Mouse (Mus musculus) adrenal gland, adult (tissue): ENCODE data around the gene Atp8b4.

Source experiments
- DNase-seq, 2 experiments: peaks; one replicate each; pipeline ENCODE4 v3.0.0; 2022 to 2023; ENCODE audit warnings: low spot score in 1 of 2; ENCODE audit not compliant: inconsistent age in 2 of 2

Atp8b4 gene

DNA sequence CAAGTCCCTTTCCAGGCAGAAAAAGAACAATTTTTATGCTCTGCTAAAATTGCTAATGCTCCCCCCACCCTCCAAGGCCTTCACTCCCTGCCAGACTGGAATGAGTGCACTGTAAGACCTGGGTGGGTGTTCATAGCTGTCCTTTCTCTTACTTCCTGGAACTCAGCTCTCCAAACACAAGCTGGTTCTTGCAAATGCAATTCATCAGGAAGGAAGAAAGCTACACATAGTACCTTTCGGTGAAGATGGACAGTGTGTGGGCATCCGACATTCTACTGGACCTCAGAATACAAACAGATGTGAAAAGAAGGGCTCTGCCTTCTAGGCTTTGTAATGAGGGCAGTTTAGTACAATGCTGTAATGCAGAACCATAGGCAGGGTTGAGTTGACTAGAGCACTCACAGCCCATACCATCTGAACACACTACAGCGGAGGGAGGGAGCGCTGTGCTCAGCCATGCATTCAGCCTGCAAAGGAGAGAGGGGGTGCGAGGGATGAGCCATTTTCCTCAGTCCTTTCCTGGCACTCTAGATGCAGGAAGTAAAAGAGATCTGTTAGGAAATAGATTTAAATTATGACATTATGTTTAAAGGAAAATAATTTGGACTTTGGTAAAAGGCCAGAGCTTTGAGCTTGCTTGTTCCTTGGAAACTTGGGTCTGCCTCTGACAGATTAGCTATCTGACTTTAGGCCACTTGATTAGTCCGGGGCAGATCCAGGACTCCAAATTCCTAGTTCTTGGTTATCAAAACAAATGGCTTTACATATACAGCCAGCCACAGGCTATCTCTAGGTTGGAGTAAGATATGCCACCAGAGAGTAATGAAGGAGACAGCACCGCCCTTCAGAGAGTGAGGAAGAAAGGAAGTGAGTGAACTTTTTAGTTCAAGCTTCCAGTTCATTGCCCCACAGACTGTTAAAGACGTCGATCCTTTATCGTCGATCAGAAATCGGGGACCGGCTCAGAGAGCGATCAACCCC, 136.4 kb downstream of the Atp8b4 start:
- peak in 1 of 2 experiments; percentile 38 for DNase-seq

DNA sequence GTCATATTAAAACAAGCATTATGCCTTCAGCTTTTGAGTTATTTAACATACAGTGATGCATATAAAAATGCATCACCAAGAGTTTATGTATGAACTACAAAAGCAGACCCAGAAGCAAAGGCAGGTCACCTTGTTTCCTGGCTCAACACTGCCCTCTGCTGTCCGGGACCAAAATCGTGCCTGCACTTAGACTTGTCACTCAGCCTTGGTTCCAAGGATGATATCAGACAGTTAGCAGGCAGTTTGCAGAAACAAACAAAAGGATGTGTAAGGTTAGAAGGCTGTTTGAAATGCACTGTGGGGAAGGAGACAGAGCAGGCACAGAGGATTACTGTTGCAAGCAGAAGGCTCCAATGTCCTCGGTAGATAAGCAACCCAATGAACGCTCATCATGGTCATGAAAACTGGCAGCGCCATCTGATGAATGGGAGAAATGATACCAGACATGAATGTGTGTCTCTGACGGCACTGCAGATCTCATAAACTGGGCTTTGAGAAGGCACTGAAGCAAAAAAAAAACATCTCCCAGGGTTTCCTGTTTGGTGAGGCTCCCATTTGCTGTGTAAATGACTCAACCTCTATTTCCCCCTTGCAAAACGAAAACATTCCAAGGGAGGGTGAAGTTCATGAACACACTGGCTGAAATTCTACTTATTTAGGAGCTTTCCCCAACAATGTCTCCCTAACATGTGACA, 137.3 kb downstream of the Atp8b4 start:
- peak; percentile 81 to 96 for DNase-seq

DNA sequence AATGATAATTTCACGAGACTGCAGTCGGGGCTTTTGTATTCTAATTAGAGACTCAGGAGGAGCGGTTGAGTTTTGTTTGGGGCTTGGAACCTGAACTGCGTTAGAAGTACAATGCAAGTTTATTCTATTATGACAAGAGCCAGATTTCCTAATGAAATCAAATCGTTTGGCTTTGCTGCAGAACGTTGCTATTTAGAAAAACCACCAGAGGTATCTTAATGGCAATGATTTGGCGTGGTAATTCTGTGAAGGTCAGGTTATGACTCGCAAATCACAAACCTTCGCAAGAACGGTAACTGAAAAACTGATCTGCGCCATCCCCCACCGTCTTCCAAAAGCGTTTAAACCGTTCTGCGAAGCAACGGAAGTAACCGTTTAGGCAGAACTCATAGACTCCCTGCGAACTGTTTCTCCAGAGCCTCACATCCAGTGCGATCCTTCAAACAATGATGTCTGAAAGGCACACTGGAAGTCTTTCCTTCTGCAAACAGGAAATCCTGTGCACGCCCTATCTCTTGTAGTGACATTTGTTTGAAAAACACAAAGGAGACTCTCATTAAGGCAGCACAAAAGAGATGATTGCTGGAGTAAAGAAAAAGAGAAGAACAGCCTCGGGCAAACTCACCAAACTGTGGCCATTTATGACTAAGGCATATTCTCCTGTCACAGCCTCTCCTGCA, 139.2 kb downstream of the Atp8b4 start:
- no peak for DNase-seq

DNA sequence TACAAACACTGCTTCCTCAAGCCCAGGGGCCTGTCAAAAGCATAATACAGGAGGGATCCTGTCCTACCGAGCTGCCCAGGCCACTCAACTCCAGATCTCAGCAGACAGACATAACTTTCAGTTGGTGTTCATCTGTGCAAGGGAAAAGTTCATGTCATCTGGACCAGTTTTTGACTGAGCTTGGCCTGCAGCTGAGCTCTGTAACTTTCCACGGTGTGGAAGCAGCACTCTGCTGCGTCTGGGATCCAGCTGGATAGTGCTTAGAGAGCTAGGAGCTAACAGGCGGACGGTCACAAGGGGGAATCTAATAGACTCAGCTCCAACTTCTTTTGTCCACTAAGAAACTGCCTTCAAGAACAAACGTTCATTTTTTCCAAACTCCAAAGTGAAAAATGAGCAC, 139.8 kb downstream of the Atp8b4 start:
- no peak for DNase-seq

DNA sequence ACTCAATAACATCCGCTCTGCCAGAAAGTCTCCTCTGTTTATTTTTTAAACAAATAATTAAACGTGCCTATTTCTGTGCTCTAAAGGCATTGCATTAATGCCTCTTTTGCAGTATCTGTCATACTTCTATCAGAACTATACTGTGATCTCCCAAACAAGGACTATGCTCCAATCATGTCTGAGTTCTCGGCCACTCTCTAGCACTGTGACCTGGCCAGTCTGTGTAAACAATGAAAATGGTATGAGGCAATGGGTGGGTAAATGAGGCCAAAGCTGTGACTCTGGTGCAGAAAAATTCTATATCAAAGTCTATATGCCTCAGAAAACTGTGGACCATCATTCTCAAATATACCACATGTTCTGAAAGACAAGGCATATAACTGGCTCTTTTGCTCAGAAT, 140.5 kb downstream of the Atp8b4 start:
- DNase-seq: no peak

DNA sequence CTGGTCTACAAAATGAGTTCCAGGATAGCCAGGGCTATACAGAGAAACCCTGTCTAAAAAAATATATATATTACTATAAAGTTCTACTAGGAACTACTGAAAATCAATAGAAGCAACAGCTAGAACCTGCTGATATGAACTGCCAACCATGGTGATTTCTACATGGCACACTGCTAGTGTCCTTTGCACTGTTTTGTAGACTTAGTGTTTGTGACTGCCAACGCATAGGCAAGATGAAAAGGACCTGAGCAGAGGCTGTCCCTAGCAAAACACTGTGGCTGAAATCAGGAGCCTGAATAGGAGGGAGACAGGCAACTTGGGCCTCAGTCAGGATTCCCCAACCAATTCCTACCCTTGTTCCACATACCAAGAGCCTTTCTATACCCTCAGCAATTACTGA, 141.2 kb downstream of the Atp8b4 start:
- no peak for DNase-seq

DNA sequence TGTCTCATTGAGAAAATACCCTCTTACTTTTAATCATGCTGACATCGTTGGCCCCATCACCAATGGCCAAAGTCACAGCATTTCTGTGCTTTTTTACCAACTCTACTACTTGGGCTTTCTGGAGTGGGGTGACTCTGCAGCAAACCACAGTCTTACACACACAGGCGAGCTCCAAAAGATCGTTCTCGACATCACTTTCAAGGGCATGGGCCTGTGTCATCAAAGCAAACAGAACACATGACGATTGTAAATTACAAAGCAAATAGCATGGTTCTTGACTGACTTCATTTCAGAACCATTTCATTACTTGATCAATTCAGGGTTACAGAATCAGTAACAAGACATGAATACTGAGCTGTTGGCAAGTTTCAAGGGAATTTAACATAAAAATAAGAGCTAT, 141.7 kb downstream of the Atp8b4 start:
- DNase-seq: peak; percentile 38 to 72

DNA sequence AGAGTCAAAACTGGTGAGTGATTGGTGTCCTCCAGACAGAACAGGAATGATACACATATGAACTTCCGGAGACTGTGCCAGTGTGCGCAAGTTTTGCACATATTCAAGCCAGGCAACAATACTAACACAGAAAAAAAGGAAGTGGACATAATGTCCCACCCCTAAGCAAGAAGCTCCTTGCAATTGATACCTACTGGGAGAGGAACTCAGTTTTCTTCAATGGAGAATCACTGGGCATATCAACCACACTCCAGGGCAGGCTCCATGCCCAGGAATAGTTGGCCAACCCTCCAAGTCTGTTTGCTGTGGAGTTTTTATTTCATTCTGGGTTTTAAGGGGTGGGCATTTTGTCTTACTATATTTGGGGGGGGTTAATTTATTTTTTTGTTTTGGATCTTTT, 145.2 kb downstream of the Atp8b4 start:
- no peak for DNase-seq

DNA sequence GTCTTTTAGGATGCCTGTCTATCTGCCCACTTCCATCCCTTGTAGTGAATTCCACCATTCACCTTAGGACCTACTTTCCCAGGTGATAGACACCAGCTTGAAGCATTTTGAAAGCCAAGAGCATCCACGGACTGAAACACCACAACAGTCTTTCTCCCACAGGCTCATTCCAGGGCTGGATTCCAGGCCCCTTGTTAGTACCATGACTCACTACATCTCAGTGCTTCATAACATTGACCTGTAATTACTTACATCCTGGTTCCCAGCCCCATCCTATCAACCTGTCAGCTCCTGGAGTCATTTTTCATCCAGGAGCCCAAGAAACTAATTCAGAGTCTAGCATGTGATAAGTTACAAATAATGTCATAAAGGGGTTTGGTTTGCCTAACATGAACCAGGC, 148.7 kb downstream of the Atp8b4 start:
- DNase-seq: no peak

DNA sequence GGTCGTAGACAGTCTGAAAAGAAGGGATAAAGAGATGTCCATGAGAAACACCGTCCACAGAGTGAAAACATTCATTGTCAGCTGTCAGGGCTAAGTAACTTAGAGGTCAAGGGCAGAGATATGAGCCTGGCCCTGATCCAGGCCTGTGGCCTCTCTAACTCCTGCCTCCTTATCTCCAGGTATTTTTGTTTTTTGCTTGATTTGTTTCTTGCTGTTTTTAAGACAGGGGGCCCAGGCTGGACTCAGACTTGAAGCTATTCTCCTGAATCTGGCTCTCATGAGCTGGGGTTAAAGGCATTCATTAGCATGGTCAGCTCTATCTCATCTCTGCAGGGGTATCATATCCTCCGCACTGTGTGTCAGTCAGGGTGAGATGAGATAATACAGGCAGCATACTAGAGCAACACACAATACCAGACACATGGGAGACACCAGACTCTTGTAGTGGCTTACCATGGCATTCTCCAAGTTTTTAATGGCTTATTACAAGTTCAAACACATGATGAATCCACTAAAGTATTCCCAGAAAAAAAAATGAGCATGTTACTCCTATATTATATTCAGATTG, 157.4 kb downstream of the Atp8b4 start:
- peak; percentile 26 to 69 for DNase-seq

DNA sequence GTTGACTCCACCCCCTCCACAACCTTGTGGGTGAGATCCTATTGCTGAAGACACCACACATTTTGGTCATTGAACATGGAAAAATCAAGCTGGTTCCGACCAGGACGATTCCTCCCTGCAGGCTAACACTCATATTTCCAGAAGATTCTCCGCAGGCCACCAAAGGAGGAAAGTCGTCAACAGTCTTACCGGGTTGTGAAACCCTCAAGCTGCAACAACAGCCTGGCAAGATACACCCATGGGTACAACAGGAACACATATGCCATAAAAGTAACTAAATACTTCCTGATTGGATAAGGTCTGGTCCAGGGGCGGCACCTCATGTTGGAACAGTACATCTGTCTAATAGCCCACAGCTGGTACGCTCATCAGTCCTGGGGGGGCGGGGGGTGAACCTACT, 159.0 kb downstream of the Atp8b4 start:
- no peak for DNase-seq

DNA sequence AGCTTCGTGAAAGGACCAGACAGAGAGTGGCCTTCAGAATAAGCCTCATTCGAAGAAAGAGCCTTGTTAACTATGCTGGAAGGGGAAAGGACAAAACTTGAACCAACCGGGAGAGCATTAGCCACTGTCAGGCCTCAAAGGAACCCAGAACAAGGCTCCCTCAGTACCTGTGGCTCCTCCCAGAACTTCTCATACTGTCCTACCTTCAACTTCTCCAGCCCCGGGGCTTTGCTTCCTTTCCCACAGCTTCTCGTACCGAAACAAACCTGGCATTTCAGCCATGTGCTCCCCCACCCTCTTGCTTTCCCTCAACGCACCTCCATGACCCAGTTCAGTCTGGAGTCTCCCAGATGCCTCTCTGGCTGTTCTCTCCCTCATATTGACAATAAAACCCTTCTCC, 160.3 kb downstream of the Atp8b4 start:
- no peak for DNase-seq

DNA sequence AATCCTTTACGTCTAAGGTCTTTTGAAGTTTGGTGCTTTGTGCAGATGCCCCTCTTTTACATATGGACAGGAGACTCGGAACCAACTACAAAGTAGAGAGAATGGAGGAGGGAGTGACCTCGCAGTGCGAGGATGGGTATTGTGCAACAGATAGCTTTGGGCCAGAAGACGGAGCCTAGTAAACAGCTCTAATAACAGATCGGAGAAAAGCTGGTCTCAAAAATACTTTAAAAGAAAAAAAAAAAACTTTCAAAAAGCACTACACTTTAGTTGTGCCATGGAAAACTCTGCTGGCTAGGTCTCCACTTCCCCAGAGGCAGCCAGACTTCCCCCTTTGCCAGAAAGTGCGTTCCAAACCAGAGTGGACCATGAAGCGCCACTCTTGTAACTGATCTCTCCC, 161.0 kb downstream of the Atp8b4 start:
- DNase-seq: peak in 1 of 2 experiments; percentile 61

DNA sequence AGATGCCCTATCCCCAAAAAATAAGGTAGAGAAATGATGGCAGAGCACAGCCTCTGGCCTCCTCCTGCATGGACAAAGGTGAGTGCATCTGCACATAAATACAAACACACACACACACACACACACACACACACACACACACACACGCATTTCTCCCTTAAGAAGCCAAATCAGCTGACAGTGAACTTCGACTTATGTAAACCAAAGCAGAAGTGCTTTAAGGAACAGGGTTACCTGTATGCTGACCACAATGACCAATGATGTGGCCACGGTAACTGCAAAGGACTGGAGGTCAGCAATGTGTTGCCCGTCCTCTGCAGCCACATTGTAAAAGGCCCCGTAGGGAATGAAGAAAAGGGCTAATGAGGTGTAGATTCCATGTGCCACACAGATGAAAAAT, 163.3 kb downstream of the Atp8b4 start:
- DNase-seq: no peak

DNA sequence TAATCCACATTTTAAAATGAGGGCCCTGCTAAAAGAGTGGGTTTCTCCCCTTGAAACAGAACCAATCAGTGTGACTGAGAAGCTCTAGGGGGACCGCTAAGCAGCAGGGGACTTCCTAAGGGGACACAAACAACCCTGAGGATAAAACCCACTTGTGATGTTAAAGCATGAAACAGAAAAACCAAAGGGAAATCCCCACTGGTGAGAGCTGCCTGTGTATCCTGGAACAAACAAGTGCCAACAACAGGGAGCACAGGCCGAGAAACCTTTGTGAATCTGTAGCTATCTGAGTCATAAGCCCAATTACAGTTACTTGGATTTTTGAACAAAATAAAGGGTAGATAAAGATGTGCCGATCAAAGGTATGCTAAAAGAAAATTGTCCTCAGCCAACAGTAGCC, 168.7 kb downstream of the Atp8b4 start:
- no peak for DNase-seq

DNA sequence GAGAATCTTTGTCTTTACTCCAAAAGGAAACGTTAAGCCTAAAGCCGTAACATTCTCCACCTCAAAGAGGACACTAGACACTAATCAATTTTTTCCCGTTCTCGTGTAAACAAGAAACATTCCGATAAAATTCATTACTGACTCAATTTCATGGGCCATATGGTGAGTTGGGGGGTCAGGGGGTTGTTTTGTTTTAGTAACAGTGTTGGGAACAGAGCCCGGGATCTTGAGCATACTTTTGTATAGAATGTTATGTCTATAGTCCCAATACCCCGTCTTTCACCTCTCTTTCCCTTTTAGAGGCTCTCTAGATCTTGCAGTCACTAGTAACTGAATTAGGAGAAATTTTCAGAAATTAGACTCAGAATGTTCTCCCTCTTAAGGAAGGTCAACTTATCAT, 177.3 kb downstream of the Atp8b4 start:
- no peak for DNase-seq

DNA sequence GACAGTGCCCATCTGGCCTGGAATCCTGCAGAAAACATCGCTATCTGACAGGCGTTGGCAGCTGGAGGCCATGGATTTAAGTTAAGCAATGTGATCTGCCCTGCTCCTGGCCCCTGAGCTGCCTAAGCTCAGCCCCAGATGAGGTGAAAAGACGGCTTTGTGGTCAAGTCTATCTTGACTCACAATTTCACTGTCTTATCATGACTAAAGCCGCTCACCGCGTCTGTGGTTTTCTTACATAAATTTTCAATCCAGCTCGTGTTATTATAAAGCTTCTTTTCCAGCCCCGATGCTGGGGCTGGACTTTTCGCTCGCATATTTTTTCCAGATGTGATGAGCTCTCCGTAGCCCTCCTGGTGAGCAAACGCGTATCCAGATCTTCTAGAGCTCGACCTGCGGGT, 177.8 kb downstream of the Atp8b4 start:
- no peak for DNase-seq

DNA sequence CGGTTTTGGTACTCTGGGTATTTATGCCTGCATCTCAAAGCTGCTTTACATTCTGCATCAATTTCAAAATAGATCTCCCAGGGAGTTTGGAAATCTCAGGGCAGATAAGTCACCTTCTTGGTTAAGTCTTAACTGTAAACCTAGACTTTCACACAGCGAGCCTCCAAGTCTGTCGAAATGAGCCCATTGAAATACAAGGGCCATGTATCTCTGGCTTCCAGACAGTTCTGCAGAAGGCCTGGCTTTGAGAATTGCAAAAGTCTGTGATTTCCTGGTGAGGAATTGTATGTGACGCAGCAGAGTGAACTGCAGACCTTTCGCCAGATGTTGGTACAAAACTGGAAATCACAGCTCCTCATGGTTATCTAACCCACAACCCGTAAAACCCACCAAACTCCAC, 182.4 kb downstream of the Atp8b4 start:
- no peak for DNase-seq

DNA sequence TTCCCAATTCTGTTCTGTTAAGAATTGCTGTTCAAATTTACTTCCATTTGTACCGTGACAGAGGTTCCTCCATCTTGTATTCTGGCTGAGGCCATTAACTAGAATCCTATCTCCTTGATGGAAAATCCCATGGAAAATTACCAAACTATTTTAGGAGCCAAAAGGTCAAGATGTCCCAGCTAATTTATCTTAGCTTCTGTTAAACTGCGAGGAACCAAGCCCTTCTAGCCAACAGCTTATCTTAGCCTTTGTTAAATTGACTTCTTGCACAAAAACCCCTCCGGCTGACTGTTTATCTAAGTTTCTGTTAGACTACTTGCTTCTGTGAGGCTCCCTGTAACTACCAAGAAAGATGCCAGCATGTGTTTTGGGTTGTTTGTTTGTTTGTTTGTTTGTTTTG, 183.5 kb downstream of the Atp8b4 start:
- peak in 1 of 2 experiments; percentile 67 for DNase-seq

DNA sequence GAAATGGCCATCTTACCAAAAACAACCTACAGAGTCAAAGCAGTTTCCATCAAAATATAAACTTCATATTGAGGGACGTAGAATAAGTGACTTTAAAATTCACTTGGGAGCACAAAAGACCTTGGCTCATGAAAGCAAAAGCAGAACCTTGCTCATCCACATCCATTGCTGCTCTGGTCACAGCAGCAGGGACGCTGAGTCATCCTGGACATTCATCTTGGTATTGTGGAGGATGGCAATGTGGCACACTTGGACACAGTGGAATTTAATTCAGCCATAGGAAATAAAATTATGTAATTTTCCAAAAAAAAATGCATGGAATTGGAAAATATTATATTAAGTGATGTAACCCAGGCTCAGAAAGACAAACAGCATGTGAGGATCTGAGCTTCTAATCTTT, 184.1 kb downstream of the Atp8b4 start:
- peak; percentile 50 to 77 for DNase-seq

DNA sequence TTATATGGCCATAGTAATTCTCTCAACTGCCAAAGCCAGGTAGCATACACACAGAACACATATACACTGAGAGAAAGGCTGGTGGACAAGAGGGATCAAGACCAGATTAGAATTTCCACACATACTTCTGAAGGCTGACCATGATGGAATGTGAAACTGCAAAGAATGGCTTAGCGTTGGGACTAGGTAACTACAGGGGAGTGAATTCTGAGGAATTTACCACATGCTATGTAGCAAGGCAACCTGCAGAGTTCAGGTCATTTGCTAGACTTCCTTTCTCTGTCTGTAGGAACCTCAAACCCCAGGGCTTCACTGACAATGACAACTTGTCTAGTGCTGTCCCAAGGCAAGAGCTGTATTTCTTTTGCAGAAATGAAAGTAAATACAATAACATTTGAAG, 189.4 kb downstream of the Atp8b4 start:
- DNase-seq: no peak
